Mouse (Mus musculus) layer of hippocampus, adult 6 months (tissue): ENCODE data around the gene Olfr798. TPM values are rescaled to one million over a fixed set of nuclear protein-coding genes. Genes with fewer than 3 reads are reported as not detected.

Experiments
- long read RNA-seq, 2 experiments: library from polyadenylated mRNA; unstranded; transcript quantifications; one replicate each; pipeline ENCODE4 v2.0.0; 2019 to 2020
- microRNA-seq: library from miRNA; unstranded; fragments of <30 nt; microRNA quantifications from one replicate; pipeline ENCODE4 v1.2.0, GENCODE M21; 2020
- polyA plus RNA-seq: library from polyadenylated mRNA; unstranded; fragments of <200 nt; fragmentation: Nextera tagmentation; gene quantifications from 2 replicates; pipeline ENCODE4 v1.2.3, GENCODE M21; 2021

The Olfr798 gene
- not detected in 2 replicates for polyA plus RNA-seq
- long read RNA-seq, experiment 1 = 0 reads
- long read RNA-seq, experiment 2 = 0 reads

DNA sequence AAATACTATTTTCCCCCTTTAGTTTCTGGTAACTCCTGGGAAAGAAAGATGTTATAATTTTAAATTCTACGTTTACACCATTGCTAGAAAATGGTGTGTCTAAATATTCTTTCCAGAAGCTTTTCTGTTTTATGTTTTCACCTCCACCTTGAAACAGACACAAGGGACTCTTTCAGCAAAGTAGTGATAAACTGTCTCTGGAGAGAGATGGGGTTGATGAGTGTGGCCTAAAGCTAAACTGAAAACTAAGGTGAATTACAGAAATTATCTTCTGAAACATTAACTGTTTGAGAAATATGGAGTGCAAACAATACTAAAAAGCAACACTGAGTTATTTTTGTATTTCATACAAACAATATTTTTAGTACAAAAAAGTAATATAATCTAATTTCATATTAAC lies at the start of gene Olfr798:
Gene Olfr798 (minus strand): TSS at position 101 of the 400 bp plus-strand sequence.

DNA sequence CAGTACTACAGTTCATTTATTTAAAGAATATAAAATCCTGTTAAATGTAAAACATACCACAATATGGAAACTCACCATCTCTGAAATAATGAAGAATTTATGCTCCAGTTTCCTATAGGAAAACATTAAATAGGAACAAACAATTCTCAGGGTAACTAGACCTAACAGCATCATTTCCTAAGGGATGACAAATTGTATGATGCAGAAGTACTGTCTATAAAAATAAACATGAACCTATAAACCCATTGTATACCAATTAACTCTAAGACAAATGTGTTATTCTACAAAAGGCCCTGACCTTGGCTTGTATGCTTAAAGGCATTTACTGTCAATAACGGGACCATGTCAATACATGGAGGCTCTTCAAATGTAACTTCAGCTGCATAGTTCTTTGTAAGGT lies 46.0 kb upstream of the Olfr798 start, which contains the start of gene Olfr801:
Gene Olfr801 (minus strand): TSS at position 101 of the 400 bp plus-strand sequence.

DNA sequence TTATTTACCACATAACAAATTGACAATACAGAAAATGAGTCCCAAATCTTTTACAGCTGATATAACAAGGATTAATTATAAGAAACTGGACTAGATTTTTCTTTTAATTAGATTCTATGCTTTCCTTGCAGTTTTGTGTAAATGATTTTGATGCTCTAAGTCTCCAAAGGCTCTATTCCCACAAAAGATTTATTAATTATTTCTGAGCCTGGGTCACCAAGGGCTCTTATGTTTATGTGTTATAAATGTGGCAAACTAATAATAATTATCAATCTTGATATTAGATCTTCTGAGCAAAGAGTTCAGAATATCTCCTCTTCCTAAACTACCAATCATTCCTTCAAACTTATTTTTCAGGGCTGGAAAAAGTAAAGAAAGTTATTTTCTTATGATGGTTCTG lies 29.7 kb upstream of the Olfr798 start, which contains the start of gene Olfr800:
Gene Olfr800 (plus strand): TSS at position 301 of the 400 bp plus-strand sequence.

DNA sequence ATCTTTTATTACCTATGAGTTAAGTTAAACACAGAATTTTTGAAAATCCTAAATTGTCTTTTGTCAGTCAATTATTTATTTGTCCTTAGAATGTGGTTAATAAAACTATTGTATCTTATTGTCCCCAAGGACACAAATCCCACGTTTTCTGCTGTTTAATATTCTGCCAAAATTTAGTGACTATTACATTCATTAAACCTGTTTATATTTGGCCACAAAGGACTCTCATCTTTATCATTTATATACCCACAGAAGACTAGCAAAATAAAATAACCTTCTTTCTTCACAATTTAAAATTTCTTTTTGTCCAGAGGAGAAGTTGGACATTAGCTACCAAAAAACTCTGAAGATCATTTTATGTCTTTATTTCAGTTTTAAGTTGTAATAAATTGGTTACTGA lies 9.4 kb upstream of the Olfr798 start, which contains the start of gene Olfr799:
Gene Olfr799 (plus strand): TSS at position 301 of the 400 bp plus-strand sequence.

DNA sequence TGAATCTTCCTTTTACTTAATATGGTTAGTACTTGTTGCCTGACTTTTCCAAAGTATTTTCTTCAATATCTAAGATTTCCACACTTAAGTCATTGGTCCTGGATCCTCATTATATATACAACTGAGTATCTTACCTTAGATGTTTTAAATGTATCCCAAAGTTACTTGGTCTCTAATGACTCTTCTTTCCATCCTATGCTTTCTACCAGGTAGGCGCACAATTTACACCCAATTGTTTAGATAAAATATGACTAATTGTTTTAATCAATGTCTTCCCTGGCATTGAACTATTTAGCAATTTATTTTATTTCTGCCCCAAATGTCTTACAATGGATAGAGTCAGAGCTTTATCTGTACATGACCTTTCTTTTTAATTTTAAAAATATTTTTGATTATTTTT lies 15.3 kb downstream of the Olfr798 start, which contains the start of gene Olfr796:
Gene Olfr796 (minus strand): TSS at position 101 of the 400 bp plus-strand sequence.

Small RNA genes within 50 kb of the gene (microRNA-seq; reads per million reads assigned to microRNA genes)
- gene Gm23252 = not detected

Other genes starting within 250 kb of the Olfr798 start
- not detected in 2 replicates for gene Olfr784, start 243.9 kb downstream of the Olfr798 start, polyA plus RNA-seq
- gene Olfr785, start 222.5 kb downstream of the Olfr798 start, polyA plus RNA-seq = not detected in 2 replicates
- not detected in 2 replicates for gene Olfr786, start 200.6 kb downstream of the Olfr798 start, polyA plus RNA-seq
- not detected in 2 replicates for gene Olfr787, start 166.1 kb downstream of the Olfr798 start, polyA plus RNA-seq
- not detected in 2 replicates for gene Olfr788, start 156.9 kb downstream of the Olfr798 start, polyA plus RNA-seq
- gene Olfr789, start 143.2 kb downstream of the Olfr798 start, polyA plus RNA-seq = not detected in 2 replicates
- not detected in 2 replicates for gene Olfr790, start 129.4 kb downstream of the Olfr798 start, polyA plus RNA-seq
- gene Olfr791, start 106.1 kb downstream of the Olfr798 start, polyA plus RNA-seq = not detected in 2 replicates
- gene Olfr792, start 88.8 kb downstream of the Olfr798 start, polyA plus RNA-seq = not detected in 2 replicates
- not detected in 2 replicates for gene Olfr794, start 60.3 kb downstream of the Olfr798 start, polyA plus RNA-seq
- not detected in 2 replicates for gene Olfr796, start 15.4 kb downstream of the Olfr798 start, polyA plus RNA-seq
- not detected in 2 replicates for gene Olfr799, start 9.6 kb upstream of the Olfr798 start, polyA plus RNA-seq
- not detected in 2 replicates for gene Olfr800, start 29.8 kb upstream of the Olfr798 start, polyA plus RNA-seq
- gene Olfr801, start 45.9 kb upstream of the Olfr798 start, polyA plus RNA-seq = not detected in 2 replicates
- 0.03 TPM in 1 of 2 replicates, not detected in the other for gene Olfr802, start 60.2 kb upstream of the Olfr798 start, polyA plus RNA-seq
- not detected in 2 replicates for gene Olfr803, start 66.4 kb upstream of the Olfr798 start, polyA plus RNA-seq
- not detected in 2 replicates for gene Olfr804, start 75.3 kb upstream of the Olfr798 start, polyA plus RNA-seq
- not detected in 2 replicates for gene Olfr805, start 101.4 kb upstream of the Olfr798 start, polyA plus RNA-seq
- gene Olfr806, start 114.0 kb upstream of the Olfr798 start, polyA plus RNA-seq = not detected in 2 replicates
- gene Olfr807, start 129.9 kb upstream of the Olfr798 start, polyA plus RNA-seq = not detected in 2 replicates
- gene Olfr808, start 137.5 kb upstream of the Olfr798 start, polyA plus RNA-seq = not detected in 2 replicates
- gene Olfr809, start 146.7 kb upstream of the Olfr798 start, polyA plus RNA-seq = not detected in 2 replicates
- gene Olfr810, start 167.0 kb upstream of the Olfr798 start, polyA plus RNA-seq = not detected in 2 replicates
- gene Olfr811, start 176.5 kb upstream of the Olfr798 start, polyA plus RNA-seq = not detected in 2 replicates
- gene Olfr812, start 218.2 kb upstream of the Olfr798 start, polyA plus RNA-seq = not detected in 2 replicates
- gene Olfr813, start 227.4 kb upstream of the Olfr798 start, polyA plus RNA-seq = not detected in 2 replicates